Mouse (Mus musculus) forebrain, embryonic 14.5 days (tissue): ENCODE measurements around the gene Pnisr. TPM values are rescaled to one million over a fixed set of nuclear protein-coding genes. Genes with fewer than 3 reads are reported as not detected.

ENCODE experiments used
- ATAC-seq: fragments of 200-750 bp; cut with Nextera tagmentation; 2 replicates; pipeline ENCODE4 v1.8.0; 2017; ENCODE audit warnings: mild to moderate bottlenecking, moderate library complexity
- DNase-seq: peaks from one replicate; pipeline ENCODE4 v3.0.0-alpha.2; 2015; ENCODE audit warnings: low spot score
- H3K27ac ChIP-seq: fragments of 300-500 bp; sonication (generic); 2 replicates; pipeline ENCODE4 v1.5.1; 2014; ENCODE audit warnings: low read depth, mild to moderate bottlenecking, control low read depth, low read length, moderate library complexity
- H3K27me3 ChIP-seq: fragments of 300-500 bp; sonication (generic); replicated peaks from 2 replicates; pipeline ENCODE4 v1.6.1; 2014; ENCODE audit warnings: low read length, control low read depth, mixed read lengths; ENCODE audit not compliant: control insufficient read depth, insufficient read depth
- H3K36me3 ChIP-seq: fragments of 300-500 bp; sonication (generic); 2 replicates; pipeline ENCODE4 v1.6.1; 2014; ENCODE audit warnings: low read length, control low read depth; ENCODE audit not compliant: control insufficient read depth, insufficient read depth
- H3K4me1 ChIP-seq: fragments of 300-500 bp; sonication (generic); 2 replicates; pipeline ENCODE4 v1.6.1; 2014; ENCODE audit warnings: antibody characterized with exemption, low read length, control low read depth; ENCODE audit not compliant: control insufficient read depth, insufficient read depth
- H3K4me2 ChIP-seq: fragments of 300-500 bp; sonication (generic); 2 replicates; pipeline ENCODE4 v1.6.1; 2014; ENCODE audit warnings: mild to moderate bottlenecking, control low read depth, low read length
- H3K4me3 ChIP-seq: fragments of 300-500 bp; sonication (generic); 2 replicates; pipeline ENCODE4 v1.5.1; 2014; ENCODE audit warnings: low read depth, low read length, control low read depth
- H3K9ac ChIP-seq: fragments of 300-500 bp; sonication (generic); 2 replicates; pipeline ENCODE4 v1.6.1; 2014; ENCODE audit warnings: mild to moderate bottlenecking, low read length, control low read depth, moderate library complexity
- H3K9me3 ChIP-seq: fragments of 300-500 bp; sonication (generic); replicated peaks from 2 replicates; pipeline ENCODE4 v1.6.1; 2016; ENCODE audit warnings: low read length, control low read depth, mixed read lengths; ENCODE audit not compliant: control insufficient read depth
- WGBS: fragments of 180-500 bp; shearing (Covaris S2); extraction: QIAGEN DNeasy Blood & Tissue Kit; methylation state at CpG from one replicate; pipeline ENCODE4 v1.1.7; 2014; 5-methylcytosine and 5-hydroxymethylcytosine counted together
- polyA plus RNA-seq: library from polyadenylated mRNA; unstranded; fragments of >200 nt; fragmentation: Nextera tagmentation; extraction: Ambion mirVana; gene quantifications from 2 replicates; pipeline ENCODE4 v1.2.1, GENCODE M21; 2014

The Pnisr gene
- polyA plus RNA-seq, result 123 and 157 TPM in 2 replicates

DNA sequence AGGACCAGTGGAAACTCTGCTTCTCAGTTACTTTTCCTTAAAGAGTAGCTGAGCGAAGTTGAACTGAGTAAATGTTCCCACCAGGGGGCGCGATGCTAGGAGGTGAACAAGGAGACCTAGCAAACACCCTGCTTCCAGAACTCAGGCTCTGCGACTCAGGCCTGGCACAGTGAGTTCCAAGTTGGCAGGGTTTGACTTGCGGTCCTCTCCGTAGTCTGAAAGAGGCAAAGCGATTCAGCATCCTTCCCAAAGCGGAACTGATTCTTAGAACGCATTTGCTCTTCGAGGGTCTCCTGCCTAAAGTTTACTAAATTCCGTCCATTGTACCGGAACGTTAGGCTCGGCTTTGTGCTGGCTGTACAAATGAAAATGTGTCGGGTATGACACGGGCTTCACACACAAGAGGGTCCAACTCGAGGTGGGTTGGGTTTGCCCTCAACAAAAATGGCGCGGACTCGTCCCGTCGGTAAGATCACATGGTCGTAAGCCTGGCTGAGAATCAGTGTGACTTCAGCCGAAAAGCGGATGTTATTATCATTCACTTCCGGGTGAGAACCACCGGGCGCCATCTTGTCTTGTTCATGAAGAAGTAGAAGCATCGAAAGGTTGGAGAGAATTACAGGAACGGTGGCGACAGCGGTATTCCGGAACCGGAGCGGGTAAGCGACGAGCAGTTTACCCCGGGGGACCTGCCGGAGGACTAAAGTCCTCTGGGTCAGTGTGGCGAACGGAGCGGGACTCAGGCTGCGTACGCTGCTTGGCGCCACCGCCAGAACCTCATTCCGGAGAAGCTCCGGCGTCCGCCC is at the start of gene Pnisr:
TSS of gene Pnisr (plus strand) at position 103 of the 806 bp plus-strand sequence.
- Histone ChIP-seq H3K27me3 (no peaks in the 10 kb centered on the region), H3K4me1 (peaks cover 13% of the 10 kb centered on the region), H3K4me2 (peak within 1 kb of the TSS; percentile 61), H3K4me3 (peak within 1 kb of the TSS; percentile 64), H3K9me3 (no peaks in the 10 kb centered on the region), H3K9ac (peak within 1 kb of the TSS; percentile 88), H3K27ac (peak within 1 kb of the TSS; percentile 92), H3K36me3 (no peaks in the 10 kb centered on the region)
- peak; percentile 100 for DNase-seq
- ATAC-seq, result peak; percentile 98
- WGBS, result under 1% methylated on average over 50 of the region's 50 CpGs

GRCm38 (mm10) chr4:21801013-21801412 is 46.4 kb upstream of the Pnisr start:
- WGBS, result 98% methylated on average over 1 of the region's 1 CpGs

DNA sequence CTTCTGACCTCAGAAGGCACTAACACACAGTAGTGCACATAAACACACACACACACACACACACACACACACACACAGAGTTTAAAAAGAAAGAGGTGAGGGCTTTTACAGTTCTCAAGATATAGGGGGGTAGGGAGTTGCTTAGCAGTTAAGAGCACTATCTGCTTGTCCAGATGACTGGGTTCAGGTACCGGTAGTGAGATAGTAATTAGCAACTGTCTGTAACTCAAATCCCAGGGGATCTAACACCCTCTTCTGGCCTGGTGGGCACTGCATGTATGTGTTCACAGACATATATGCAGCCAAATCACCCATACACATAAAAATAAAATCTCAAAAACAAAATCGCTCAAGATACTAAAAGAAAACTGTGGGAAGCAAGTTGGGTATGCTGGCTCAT is 45.8 kb upstream of the Pnisr start:
- Histone ChIP-seq H3K9ac (no peak overlapping the region), H3K36me3 (peaks cover 59% of the 10 kb centered on the region), H3K4me1 (no peaks in the 10 kb centered on the region), H3K9me3 (no peaks in the 10 kb centered on the region), H3K27ac (no peak overlapping the region), H3K27me3 (no peaks in the 10 kb centered on the region), H3K4me3 (no peak overlapping the region), H3K4me2 (no peak overlapping the region)
- 93% methylated on average over 2 of the region's 2 CpGs for WGBS
- DNase-seq, result no peak
- ATAC-seq, result no peak

More at GRCm38 (mm10) chr4:21801013-21801412, 46.4 kb upstream of the Pnisr start:
- H3K4me1 ChIP-seq, result no peaks in the 10 kb centered on the region
- no peak overlapping the region for H3K27ac ChIP-seq
- no peak overlapping the region for H3K9ac ChIP-seq
- H3K27me3 ChIP-seq, result no peaks in the 10 kb centered on the region
- H3K4me3 ChIP-seq, result no peak overlapping the region
- DNase-seq, result no peak
- no peaks in the 10 kb centered on the region for H3K9me3 ChIP-seq
- H3K4me2 ChIP-seq, result no peak overlapping the region
- peaks cover 59% of the 10 kb centered on the region for H3K36me3 ChIP-seq
- no peak for ATAC-seq

DNA sequence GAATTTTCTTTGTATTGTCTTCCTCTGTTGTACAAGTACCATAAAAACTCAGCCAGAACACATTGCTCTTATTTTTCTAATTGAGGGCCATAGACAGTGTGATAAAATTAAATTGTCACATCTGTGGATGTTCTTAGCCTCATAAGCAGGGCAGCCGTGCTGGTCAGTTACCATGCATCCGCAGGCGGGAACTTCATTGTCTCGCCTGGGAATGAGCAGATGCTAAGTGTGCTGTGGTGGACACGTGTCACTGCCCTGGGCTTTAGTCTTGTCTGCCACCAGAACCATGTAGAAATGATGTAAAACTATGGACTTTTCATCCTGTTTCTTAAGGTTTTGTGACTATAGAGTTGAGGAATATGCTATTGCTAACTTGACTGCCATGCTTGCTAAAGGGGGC is 40.2 kb upstream of the Pnisr start:
- Histone ChIP-seq H3K4me2 (no peak overlapping the region), H3K9ac (no peak overlapping the region), H3K9me3 (no peaks in the 10 kb centered on the region), H3K4me1 (no peaks in the 10 kb centered on the region), H3K36me3 (peaks cover 49% of the 10 kb centered on the region), H3K27ac (no peak overlapping the region), H3K4me3 (no peak overlapping the region), H3K27me3 (no peaks in the 10 kb centered on the region)
- DNase-seq (no peak), ATAC-seq (no peak)
- 65% methylated on average over 5 of the region's 5 CpGs for WGBS

DNA sequence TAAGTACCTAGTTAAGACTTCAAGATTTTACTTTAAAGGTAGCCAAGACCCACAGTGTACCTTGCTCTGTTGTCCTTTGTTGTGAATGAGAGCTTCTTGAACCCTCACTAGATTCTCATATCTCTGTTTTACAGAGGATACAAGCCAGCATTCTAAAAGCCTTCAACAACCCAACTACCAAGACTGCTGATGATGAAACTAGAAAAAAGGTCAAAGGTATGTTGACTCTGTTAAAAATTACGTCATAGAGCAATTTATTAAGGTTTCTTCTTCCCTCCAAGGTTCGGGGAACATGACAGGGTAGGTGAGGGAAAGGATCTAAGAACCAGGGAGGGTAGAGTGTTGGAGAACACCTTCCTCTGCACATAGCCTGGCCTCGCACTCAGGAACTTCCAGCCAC is 36.8 kb upstream of the Pnisr start:
- no peak overlapping the region for H3K4me3 ChIP-seq
- 90% methylated on average over 3 of the region's 3 CpGs for WGBS
- no peak for DNase-seq
- H3K9ac ChIP-seq, result no peak overlapping the region
- H3K9me3 ChIP-seq, result no peaks in the 10 kb centered on the region
- no peaks in the 10 kb centered on the region for H3K27me3 ChIP-seq
- no peak overlapping the region for H3K27ac ChIP-seq
- H3K4me2 ChIP-seq, result no peak overlapping the region
- H3K4me1 ChIP-seq, result no peaks in the 10 kb centered on the region
- peaks cover 31% of the 10 kb centered on the region for H3K36me3 ChIP-seq
- ATAC-seq, result no peak

DNA sequence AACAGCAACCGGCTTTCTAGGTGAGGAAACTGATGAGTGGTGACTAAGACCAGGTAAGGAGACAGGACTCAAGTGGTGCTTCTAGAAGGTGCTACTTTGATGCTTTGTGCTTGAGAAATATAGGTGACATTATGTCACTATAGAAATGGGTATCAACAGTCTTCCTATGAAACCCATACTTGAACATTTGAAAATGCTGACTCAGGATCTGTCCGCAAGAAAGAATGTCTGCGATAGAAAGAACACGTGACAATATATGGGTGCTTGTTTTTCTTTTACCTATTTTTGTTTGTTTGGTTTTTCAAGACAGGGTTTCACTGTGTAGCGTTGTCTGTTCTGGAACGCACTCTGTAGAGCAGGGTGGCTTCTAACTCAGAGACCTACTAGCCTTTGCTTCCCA is 34.7 kb upstream of the Pnisr start:
- ATAC-seq, result no peak

GRCm38 (mm10) chr4:21814029-21814428 is 33.4 kb upstream of the Pnisr start:
- no peak overlapping the region for H3K27ac ChIP-seq
- H3K4me1 ChIP-seq, result no peaks in the 10 kb centered on the region
- H3K36me3 ChIP-seq, result peaks cover 42% of the 10 kb centered on the region
- 38% methylated on average over 2 of the region's 2 CpGs for WGBS
- no peaks in the 10 kb centered on the region for H3K9me3 ChIP-seq
- no peaks in the 10 kb centered on the region for H3K27me3 ChIP-seq
- H3K9ac ChIP-seq, result no peak overlapping the region
- peak; percentile 92 for DNase-seq
- H3K4me3 ChIP-seq, result no peak overlapping the region
- peak; percentile 93 for ATAC-seq
- H3K4me2 ChIP-seq, result no peak overlapping the region

More for the DNA sequence above, 34.7 kb upstream of the Pnisr start:
- no peak overlapping the region for H3K27ac ChIP-seq
- H3K4me2 ChIP-seq, result no peak overlapping the region
- no peaks in the 10 kb centered on the region for H3K4me1 ChIP-seq
- H3K9ac ChIP-seq, result no peak overlapping the region
- H3K27me3 ChIP-seq, result no peaks in the 10 kb centered on the region
- WGBS, result 91% methylated on average over 6 of the region's 6 CpGs
- H3K9me3 ChIP-seq, result no peaks in the 10 kb centered on the region
- no peak for DNase-seq
- peaks cover 33% of the 10 kb centered on the region for H3K36me3 ChIP-seq
- no peak overlapping the region for H3K4me3 ChIP-seq

- no peaks in the 10 kb centered on the region for H3K4me1 ChIP-seq
- H3K27me3 ChIP-seq, result no peaks in the 10 kb centered on the region
- H3K4me3 ChIP-seq, result no peak overlapping the region
- H3K36me3 ChIP-seq, result peaks cover 33% of the 10 kb centered on the region
- ATAC-seq (no peak), DNase-seq (no peak)
- no peak overlapping the region for H3K4me2 ChIP-seq
- H3K9me3 ChIP-seq, result no peaks in the 10 kb centered on the region
- no peak overlapping the region for H3K27ac ChIP-seq
- H3K9ac ChIP-seq, result no peak overlapping the region
- 83% methylated on average over 2 of the region's 2 CpGs for WGBS
Observed at GRCm38 (mm10) chr4:21826616-21827015, 20.8 kb upstream of the Pnisr start.

GRCm38 (mm10) chr4:21832844-21833243 is 14.5 kb upstream of the Pnisr start:
- Histone ChIP-seq H3K27ac (no peak overlapping the region), H3K9ac (no peak overlapping the region), H3K4me1 (no peaks in the 10 kb centered on the region), H3K4me2 (no peak overlapping the region), H3K36me3 (peaks cover 28% of the 10 kb centered on the region), H3K27me3 (no peaks in the 10 kb centered on the region), H3K4me3 (no peak overlapping the region), H3K9me3 (no peaks in the 10 kb centered on the region)
- 94% methylated on average over 8 of the region's 8 CpGs for WGBS
- no peak for DNase-seq
- ATAC-seq, result no peak
